Mouse (Mus musculus): ENCODE measurements around the gene Vopp1. TPM values are rescaled to one million over a fixed set of nuclear protein-coding genes. Genes with fewer than 3 reads are reported as not detected.
A peak's percentile ranks its signal among the peaks of the same experiment; 100 is the strongest.

Vopp1 gene
- polyA plus RNA-seq, 1 experiment from 2014 or later: 243 TPM

GRCm38 (mm10) chr6:57742749-57743148 is 82.2 kb downstream of the Vopp1 start:
- 96% methylated on average over 1 of the region's 1 CpGs for WGBS
- no peaks in the 10 kb centered on the region for H3K27me3 ChIP-seq (replicated peaks)
- H3K4me1 ChIP-seq: no peaks in the 10 kb centered on the region
- H3K4me2 ChIP-seq: no peak overlapping the region
- H3K4me3 ChIP-seq: no peak overlapping the region
- H3K9me3 ChIP-seq: no peaks in the 10 kb centered on the region
- H3K36me3 ChIP-seq (replicated peaks): peaks cover 4% of the 10 kb centered on the region; the same call in 1 of the 2 replicates
- no peak for ATAC-seq (replicated peaks)
- H3K9ac ChIP-seq: no peak overlapping the region
- H3K27ac ChIP-seq: no peak overlapping the region

DNA sequence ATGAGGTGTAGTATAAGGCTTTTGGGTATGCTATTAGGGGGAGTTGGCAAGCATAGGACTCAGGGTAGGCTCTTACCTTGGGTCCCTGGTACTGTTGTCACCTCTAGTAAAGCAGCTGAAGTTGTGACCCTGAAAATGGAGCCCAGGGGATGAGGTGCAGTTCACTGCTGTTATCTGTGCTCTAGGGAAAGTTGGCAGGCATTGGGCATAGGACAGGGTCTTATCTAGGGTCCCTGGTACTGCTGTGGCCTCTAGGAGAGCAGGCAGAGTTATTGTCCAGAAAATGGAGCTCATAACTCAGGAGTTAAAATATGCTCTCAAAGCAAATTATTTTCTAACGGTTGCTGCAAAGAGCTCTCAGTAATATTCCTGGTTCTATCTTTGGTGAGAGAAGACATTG is 103.6 kb downstream of the Vopp1 start:
- no peak overlapping the region for H3K4me3 ChIP-seq
- no peak overlapping the region for H3K4me2 ChIP-seq
- H3K27me3 ChIP-seq (replicated peaks): no peaks in the 10 kb centered on the region
- H3K9ac ChIP-seq: no peak overlapping the region
- H3K36me3 ChIP-seq (replicated peaks): peaks cover 11% of the 10 kb centered on the region
- no peak overlapping the region for H3K27ac ChIP-seq
- WGBS: 95% methylated on average over 1 of the region's 1 CpGs
- H3K9me3 ChIP-seq: no peaks in the 10 kb centered on the region
- no peaks in the 10 kb centered on the region for H3K4me1 ChIP-seq
- no peak for ATAC-seq (replicated peaks)

GRCm38 (mm10) chr6:57711726-57712125 is 113.2 kb downstream of the Vopp1 start:
- WGBS: 35% methylated on average over 1 of the region's 1 CpGs
- Histone ChIP-seq H3K9me3 (no peaks in the 10 kb centered on the region), H3K27me3 (replicated peaks) (no peaks in the 10 kb centered on the region), H3K36me3 (replicated peaks) (0 out of 2 replicates have a peak, but pooled peaks cover 2% of the 10 kb centered on the region), H3K9ac (no peak overlapping the region), H3K27ac (no peak overlapping the region), H3K4me2 (no peak overlapping the region), H3K4me3 (no peak overlapping the region), H3K4me1 (no peaks in the 10 kb centered on the region)
- no peak for ATAC-seq (replicated peaks)

GRCm38 (mm10) chr6:57706721-57707120 is 118.2 kb downstream of the Vopp1 start:
- Histone ChIP-seq H3K4me1 (peaks cover 21% of the 10 kb centered on the region), H3K9ac (no peak overlapping the region), H3K27ac (no peak overlapping the region), H3K36me3 (replicated peaks) (no peaks in the 10 kb centered on the region), H3K4me3 (no peak overlapping the region), H3K9me3 (no peaks in the 10 kb centered on the region), H3K27me3 (replicated peaks) (no peaks in the 10 kb centered on the region), H3K4me2 (no peak overlapping the region)
- WGBS: 76% methylated on average over 1 of the region's 1 CpGs
- ATAC-seq (replicated peaks): no peak

- peak; percentile 50 for ATAC-seq (replicated peaks)
- Histone ChIP-seq H3K4me1 (peaks cover 31% of the 10 kb centered on the region), H3K27ac (peak overlapping the region; percentile 99), H3K9me3 (no peaks in the 10 kb centered on the region), H3K9ac (peak overlapping the region; percentile 93), H3K4me3 (peak overlapping the region; percentile 73), H3K36me3 (replicated peaks) (no peaks in the 10 kb centered on the region), H3K27me3 (replicated peaks) (no peaks in the 10 kb centered on the region), H3K4me2 (peak overlapping the region; percentile 55)
- 13% methylated on average over 2 of the region's 2 CpGs for WGBS
Observed at GRCm38 (mm10) chr6:57703703-57704102, 121.3 kb downstream of the Vopp1 start.

DNA sequence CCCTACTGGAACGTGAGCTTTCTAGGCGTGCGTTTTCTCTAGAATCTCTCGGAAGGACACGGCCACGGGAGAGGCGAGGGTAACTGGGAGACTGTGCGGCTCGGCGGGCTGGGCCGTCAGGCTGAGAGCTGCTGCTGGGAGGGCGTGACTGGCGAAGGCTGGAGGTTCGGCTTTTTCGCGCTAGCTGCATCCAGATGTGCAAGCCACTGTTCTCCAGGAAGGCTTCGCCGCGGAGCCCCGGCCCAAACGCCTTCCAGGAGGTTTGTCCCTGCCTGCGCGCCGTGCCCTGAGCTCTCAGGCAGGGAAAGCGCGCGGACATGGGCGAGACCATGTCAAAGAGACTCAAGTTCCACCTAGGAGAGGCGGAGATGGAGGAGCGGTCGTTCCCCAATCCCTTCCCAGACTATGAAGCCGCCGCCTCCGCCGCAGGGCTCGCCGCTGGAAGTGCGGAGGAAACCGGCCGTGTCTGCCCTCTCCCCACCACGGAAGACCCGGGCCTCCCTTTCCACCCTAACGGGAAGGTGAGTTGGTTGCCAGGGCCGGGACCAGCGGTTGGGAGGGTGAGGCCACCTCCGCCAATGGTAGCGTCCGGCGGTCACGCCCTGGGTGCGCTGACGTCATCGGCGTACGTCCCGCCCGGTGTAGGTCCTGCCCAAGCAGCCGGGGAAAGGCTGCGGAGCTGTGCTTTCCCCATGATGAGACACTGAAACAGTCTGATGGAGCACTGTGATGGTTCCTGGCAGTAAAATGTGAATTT is 122.0 kb downstream of the Vopp1 start:
- WGBS: 0% methylated on average over 59 of the region's 59 CpGs
- ATAC-seq (replicated peaks): peak; percentile 99
- Histone ChIP-seq H3K36me3 (replicated peaks) (no peaks in the 10 kb centered on the region), H3K4me1 (peaks cover 31% of the 10 kb centered on the region), H3K27ac (peak overlapping the region; percentile 99), H3K9me3 (no peaks in the 10 kb centered on the region), H3K27me3 (replicated peaks) (no peaks in the 10 kb centered on the region), H3K9ac (peak overlapping the region; percentile 93), H3K4me2 (peak overlapping the region; percentile 55), H3K4me3 (peak overlapping the region; percentile 73)

GRCm38 (mm10) chr6:57702376-57702742 is 122.6 kb downstream of the Vopp1 start, which contains the start of gene Lancl2:
Lancl2 (plus strand) TSS chr6:57702540.
- Histone ChIP-seq H3K4me2 (peak within 1 kb of the TSS; percentile 55), H3K27ac (peak within 1 kb of the TSS; percentile 99), H3K9me3 (no peaks in the 10 kb centered on the region), H3K27me3 (replicated peaks) (no peaks in the 10 kb centered on the region), H3K9ac (peak within 1 kb of the TSS; percentile 93), H3K36me3 (replicated peaks) (no peaks in the 10 kb centered on the region), H3K4me3 (peak within 1 kb of the TSS; percentile 73), H3K4me1 (peaks cover 31% of the 10 kb centered on the region)
- ATAC-seq (replicated peaks): peak; percentile 48
- under 1% methylated on average over 10 of the region's 10 CpGs for WGBS

DNA sequence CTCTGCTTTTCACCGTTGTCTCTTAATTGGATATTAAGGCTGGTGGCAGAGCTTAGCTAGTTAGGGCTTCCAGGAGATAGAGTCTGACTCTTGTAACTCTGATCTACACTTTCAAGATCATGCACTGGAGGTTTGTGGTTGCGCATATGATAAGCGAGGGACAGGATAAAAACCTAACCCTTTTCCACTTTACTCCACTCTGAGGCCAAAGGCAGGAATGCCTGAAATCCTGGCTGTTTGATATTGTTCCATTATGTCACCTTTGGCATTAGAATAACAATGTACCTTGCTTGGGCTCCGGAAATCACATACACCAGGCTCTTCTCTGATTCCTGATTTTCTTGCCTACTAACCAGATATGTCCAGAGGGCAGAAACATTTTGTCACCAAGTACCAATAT is 123.3 kb downstream of the Vopp1 start:
- no peaks in the 10 kb centered on the region for H3K9me3 ChIP-seq
- 31% methylated on average over 4 of the region's 4 CpGs for WGBS

GRCm38 (mm10) chr6:57693116-57693515 is 131.8 kb downstream of the Vopp1 start:
- no peak for ATAC-seq (replicated peaks)

More for the DNA sequence above, 123.3 kb downstream of the Vopp1 start:
- H3K36me3 ChIP-seq (replicated peaks): no peaks in the 10 kb centered on the region
- H3K27me3 ChIP-seq (replicated peaks): no peaks in the 10 kb centered on the region
- H3K4me2 ChIP-seq: peak overlapping the region; percentile 55
- ATAC-seq (replicated peaks): no peak
- peak overlapping the region; percentile 99 for H3K27ac ChIP-seq
- H3K4me1 ChIP-seq: peaks cover 31% of the 10 kb centered on the region
- H3K4me3 ChIP-seq: peak overlapping the region; percentile 73
- peak overlapping the region; percentile 48 for H3K9ac ChIP-seq

DNA sequence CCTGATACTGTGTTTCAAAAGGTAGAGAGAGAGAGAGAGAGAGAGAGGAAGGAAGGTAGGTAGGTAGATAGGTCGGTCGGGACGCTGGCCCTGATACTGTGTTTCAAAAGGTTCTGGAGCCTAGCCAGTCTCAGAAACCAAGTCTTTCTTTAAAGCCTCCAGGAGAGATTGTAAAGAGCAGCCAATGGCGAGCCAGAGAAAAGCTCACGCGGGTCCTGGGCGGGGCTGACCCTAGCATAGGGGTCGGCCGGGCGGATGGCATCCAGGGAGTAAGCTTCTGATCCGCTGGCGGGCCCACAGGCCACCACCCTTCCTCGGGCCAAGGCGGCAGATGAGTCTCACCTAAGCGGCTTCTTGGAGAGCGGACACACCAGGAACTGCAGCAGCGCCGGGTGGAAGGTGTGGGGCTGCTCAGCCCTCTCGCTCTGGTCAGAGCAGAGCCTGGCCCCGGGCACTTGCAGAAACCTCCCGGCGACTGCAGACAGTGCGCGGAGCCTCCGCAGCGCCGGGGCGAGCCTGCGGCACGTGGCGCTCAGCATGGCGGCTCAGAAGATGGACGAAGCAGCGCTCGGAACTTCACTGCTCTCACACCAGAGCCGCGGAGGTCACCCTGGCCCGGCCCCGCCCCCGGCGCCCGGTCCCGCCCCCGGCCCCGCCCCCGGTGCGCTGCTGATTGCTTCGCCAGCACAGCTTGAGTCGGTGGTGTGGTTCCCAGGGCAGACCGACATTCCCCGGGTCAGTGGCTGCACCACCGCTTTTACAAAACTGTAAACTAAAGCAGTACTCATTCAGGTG is 133.3 kb downstream of the Vopp1 start, which contains the start of gene Pyurf:
Gene Pyurf, minus strand, starts transcription at position 612 of the 795 bp plus-strand sequence.
- H3K9ac ChIP-seq: peak within 1 kb of the TSS; percentile 73
- peak within 1 kb of the TSS; percentile 76 for H3K4me3 ChIP-seq
- 0% methylated on average over 52 of the region's 52 CpGs for WGBS
- no peaks in the 10 kb centered on the region for H3K27me3 ChIP-seq (replicated peaks)
- H3K27ac ChIP-seq: peak within 1 kb of the TSS; percentile 86
- peak within 1 kb of the TSS; percentile 78 for H3K4me2 ChIP-seq
- no peaks in the 10 kb centered on the region for H3K36me3 ChIP-seq (replicated peaks)
- ATAC-seq (replicated peaks): peak; percentile 98
- no peaks in the 10 kb centered on the region for H3K9me3 ChIP-seq
- H3K4me1 ChIP-seq: peaks cover 6% of the 10 kb centered on the region

More at GRCm38 (mm10) chr6:57693116-57693515, 131.8 kb downstream of the Vopp1 start:
- H3K27me3 ChIP-seq (replicated peaks): no peaks in the 10 kb centered on the region
- H3K9me3 ChIP-seq: no peaks in the 10 kb centered on the region
- 92% methylated on average over 3 of the region's 3 CpGs for whole genome bisulfite sequencing
- peaks cover 6% of the 10 kb centered on the region for H3K4me1 ChIP-seq
- no peak overlapping the region for H3K4me3 ChIP-seq
- no peak overlapping the region for H3K9ac ChIP-seq
- no peak overlapping the region for H3K4me2 ChIP-seq
- H3K27ac ChIP-seq: no peak overlapping the region
- H3K36me3 ChIP-seq (replicated peaks): no peaks in the 10 kb centered on the region

DNA sequence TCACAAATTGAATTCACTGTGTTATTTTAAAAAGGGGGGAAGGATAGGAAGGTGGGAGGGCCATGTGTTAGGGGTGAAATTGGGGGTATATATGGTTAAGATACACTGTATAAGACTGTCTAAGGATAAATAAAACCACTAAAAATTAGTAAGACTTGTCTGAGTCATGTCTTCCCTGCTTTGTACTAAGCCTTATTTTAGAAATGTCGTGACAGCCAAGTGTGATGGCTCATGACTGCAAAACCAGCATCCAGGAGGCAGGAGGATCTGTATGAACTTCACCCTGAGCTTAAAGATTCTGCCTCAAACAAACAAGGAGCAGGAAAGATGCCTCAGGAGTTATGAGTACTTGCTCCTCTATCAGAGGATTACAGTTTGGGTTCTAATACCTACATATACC is 140.8 kb downstream of the Vopp1 start:
- Histone ChIP-seq H3K4me3 (no peak overlapping the region), H3K4me2 (no peak overlapping the region), H3K27ac (no peak overlapping the region), H3K9ac (no peak overlapping the region), H3K27me3 (replicated peaks) (no peaks in the 10 kb centered on the region), H3K9me3 (no peaks in the 10 kb centered on the region), H3K4me1 (no peaks in the 10 kb centered on the region), H3K36me3 (replicated peaks) (no peaks in the 10 kb centered on the region)
- no peak for ATAC-seq (replicated peaks)
- 94% methylated on average over 1 of the region's 1 CpGs for WGBS

Data from midbrain, embryonic 15.5 days (tissue).